Mouse (Mus musculus): ENCODE results near the gene Tiam2.

GRCm38 (mm10) chr17:3556251-3556650 is 229.9 kb downstream of the Tiam2 start:
- no peak for TF ChIP-seq GATA1 (IDR thresholded peaks at IDR 0.05; ENCODE audit: borderline replicate concordance, low read length)
- TF ChIP-seq FLI1 (IDR thresholded peaks at IDR 0.05; ENCODE audit: low read length) = no peak

Data from megakaryocyte, embryonic 14.5 days (primary cell).